Mouse (Mus musculus) right cerebral cortex, adult 18-20 months (tissue): Measurements from ENCODE around the gene Gng10.
A peak's percentile ranks its signal among the peaks of the same experiment; 100 is the strongest.

Source experiments
- DNase-seq: peaks from one replicate; pipeline ENCODE4 v3.0.0; 2022; ENCODE audit warnings: mixed read lengths

Gene Gng10

GRCm38 (mm10) chr4:59016922-59017321, 18.0 kb upstream of the Gng10 start:
- DNase-seq, result no peak

DNA sequence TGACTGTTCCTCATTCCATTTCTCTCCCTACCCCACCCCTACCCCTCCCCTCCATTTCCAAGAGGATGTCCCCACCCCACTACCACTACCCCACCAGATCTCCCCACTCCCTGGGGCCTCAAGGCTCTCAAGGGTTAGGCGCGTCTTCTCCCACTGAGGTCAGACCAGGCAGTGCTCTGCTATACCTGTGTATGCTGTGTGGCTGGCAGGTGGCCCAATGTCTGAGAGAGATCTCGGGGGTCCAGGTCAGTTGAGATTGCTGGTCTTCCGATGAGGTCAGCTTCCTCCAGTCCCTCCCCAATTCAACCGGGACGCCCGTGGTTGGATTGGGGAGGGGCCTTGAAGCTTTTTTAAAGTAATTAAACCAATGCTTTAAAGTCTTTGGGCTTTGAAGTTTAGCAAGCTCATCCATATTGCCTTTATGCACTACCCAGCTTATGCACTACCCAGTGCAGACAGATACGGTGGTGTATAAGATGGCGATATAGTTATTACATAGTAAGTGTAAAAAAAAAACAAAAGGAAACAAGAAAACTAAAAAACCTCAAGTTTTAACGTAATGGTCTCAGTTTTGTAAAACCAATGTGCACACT, 467 bp upstream of the Gng10 start:
- DNase-seq, result no peak

GRCm38 (mm10) chr4:59035786-59036350, 980 bp downstream of the Gng10 start:
- DNase-seq, result peak; percentile 9

DNA sequence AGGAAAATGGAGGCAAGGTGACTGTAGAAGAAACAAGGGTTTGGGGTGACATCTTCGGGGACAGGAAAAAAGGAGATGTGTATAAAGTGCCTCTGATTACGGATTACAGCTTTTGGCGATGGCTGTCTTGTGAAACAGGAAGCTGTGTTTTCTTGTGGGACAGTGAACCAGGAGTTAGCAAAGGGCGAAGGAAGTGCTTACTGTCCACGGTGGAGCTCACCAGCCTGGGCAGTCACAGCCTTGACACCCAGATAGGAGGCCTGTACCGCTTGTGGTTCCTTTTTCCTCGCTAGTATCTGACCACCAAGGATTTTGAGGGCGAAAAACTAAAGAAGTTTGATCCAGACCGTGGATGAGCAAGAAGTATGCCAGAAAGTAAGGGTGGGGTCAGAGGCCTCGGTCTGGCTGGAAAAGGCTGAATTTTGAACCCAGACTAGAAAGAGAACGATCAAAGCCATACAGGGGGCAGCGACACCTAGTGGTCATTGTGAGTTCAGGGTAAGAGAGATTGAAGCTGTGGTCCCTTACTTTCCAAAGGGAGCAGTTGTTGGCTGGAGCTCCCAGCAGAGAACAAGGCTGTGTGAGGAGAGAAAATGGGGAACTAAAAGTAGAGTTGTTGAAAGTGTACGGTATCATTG, 1.7 kb downstream of the Gng10 start:
- peak; percentile 60 for DNase-seq

DNA sequence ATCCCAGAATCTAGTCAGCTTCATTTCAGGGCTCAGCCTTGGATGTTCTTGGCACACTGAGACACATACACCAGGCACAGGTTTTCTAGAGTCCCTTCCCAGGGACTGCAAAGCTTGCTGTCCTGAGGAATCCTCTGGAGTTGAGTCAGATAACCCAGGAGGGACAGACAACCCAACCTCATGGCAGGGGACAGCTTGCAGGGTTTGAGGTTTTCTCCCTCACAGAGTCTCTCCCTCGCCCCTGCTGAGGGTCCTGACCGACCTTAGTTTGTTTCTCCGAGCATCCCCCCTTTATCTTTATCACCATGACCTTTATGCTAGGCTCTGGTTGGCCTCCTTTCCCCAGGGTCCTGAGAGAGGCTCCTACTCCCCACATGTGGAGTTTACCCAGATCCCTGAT, 2.6 kb downstream of the Gng10 start:
- DNase-seq, result no peak

- DNase-seq, result no peak
Observed at GRCm38 (mm10) chr4:59040397-59041287, 5.8 kb downstream of the Gng10 start.

DNA sequence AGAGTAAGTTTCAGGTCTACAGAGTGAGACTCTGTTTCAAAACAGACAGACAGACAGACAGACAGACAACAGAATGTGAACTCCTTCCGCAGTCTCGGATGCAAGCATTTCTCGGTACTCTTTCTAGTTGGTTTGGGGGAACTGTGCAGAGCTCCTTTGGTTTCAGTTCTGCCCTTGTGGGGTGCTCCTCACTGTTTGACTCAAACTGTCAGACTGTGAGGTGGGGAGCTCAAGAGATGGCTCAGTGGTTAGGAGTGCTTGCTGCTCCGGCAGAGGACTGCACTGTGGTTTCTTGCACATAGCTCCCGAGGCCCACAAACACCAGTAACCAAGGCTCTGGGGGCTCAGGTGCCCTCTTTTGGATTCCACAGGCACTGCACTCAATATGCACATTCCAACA, 8.2 kb downstream of the Gng10 start:
- DNase-seq, result no peak

GRCm38 (mm10) chr4:59043891-59044290, 9.0 kb downstream of the Gng10 start:
- DNase-seq, result no peak

- DNase-seq, result no peak
Observed at GRCm38 (mm10) chr4:59047222-59047621, 12.3 kb downstream of the Gng10 start.

DNA sequence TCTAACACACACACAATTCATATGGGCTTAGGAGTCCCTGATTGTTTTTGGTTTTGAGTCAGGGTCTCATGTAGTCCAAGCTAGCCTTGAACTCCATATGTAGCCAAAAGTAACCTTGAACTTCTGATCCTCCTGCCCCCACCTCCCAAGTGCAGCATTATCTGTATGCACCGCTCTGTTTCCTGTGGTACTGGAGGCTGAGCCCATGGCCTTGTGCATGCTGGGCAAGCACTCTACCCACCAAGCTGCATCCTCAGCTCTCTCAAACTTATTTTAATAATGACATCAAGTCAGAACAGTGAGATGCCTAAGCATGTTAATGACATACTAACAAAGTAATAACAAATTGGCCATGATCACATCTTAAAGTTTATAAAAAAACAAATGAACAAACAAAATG, 16.2 kb downstream of the Gng10 start:
- DNase-seq, result no peak

GRCm38 (mm10) chr4:59057929-59058328, 23.0 kb downstream of the Gng10 start:
- DNase-seq, result no peak

- no peak for DNase-seq
Observed at GRCm38 (mm10) chr4:59062526-59062925, 27.6 kb downstream of the Gng10 start.

DNA sequence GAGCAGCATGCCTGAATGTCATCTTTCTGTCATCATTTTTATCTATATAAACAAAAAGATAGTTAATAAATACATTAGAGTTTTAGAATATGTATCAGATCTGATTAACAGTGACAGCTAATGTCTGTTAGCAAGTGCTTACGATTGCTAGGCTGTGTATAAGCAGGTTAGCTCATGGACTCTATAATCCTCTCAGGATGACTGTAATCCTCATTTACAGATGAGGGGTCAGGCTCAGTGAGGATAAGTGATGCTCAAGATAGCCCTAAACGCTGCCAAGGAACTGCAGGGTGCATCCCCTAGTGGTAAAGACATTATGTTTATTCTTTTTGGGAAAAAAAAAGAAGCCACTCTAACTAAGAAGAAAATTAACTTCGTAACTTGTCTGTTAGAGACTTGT, 34.4 kb downstream of the Gng10 start:
- no peak for DNase-seq

DNA sequence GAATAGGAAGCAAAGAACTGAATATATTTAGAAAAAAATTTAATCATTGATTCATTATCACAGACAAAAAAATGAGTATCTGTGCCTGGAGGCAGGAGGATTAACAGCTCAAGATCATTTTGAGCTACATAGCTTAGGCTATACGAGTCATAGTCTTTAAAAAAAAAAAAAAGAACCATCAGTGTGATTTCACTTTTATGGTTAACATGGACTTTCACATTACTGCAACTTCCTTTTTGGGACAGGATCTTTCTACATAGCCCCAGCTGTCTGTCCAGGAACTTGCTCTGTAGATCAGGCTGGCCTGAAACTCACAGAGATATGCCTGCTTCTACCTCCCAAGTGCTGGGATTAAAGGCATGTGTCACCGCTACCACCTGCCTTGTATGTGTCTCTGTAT, 48.5 kb downstream of the Gng10 start:
- DNase-seq, result no peak

DNA sequence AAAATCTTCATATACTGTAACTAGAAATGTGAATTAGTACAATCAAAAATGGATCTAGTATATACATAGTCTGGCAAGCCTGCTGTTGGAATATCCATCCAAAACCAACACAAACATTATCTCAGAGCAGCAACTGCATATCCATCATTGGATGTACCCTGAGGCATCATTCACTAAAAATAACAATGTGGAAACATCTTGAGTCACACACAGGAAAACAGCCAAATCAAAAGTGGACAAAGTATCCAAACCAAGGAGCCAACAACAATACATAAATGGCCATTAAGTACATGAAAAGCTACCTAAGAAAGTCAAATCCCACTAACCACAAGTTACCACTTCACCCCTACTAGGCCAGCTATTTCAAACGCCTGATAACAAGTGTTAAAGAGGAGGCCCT, 54.5 kb downstream of the Gng10 start:
- no peak for DNase-seq
